Mouse (Mus musculus) CH12.LX (cell line): Measurements from ENCODE around the gene Cdk17. TPM values are rescaled to one million over a fixed set of nuclear protein-coding genes. Genes with fewer than 3 reads are reported as not detected.

Experiments used
- DNase-seq: peaks from one replicate; pipeline ENCODE4 v3.0.0-alpha.2; 2013; ENCODE audit errors: extremely low read depth
- H3K27ac ChIP-seq: 2 replicates; pipeline ENCODE4 v1.5.1; 2012; ENCODE audit warnings: low read depth, mild to moderate bottlenecking, control low read depth, moderate library complexity; ENCODE audit not compliant: insufficient read depth
- H3K27me3 ChIP-seq: replicated peaks from 2 replicates; pipeline ENCODE3; 2012; ENCODE audit warnings: inconsistent platforms
- H3K36me3 ChIP-seq, 2 experiments: replicated peaks in 1 of 2; 2 replicates each; pipeline versions ENCODE3 to v1.6.1; 2012; ENCODE audit warnings: inconsistent platforms in 1 of 2, low read length in 1 of 2, mild to moderate bottlenecking in 1 of 2, mixed read lengths in 1 of 2, moderate library complexity in 1 of 2; ENCODE audit not compliant: control insufficient read depth in 1 of 2, insufficient read depth in 1 of 2
- H3K4me1 ChIP-seq, 2 experiments: 2 replicates each; pipeline ENCODE4 v1.6.1; 2012; ENCODE audit warnings: inconsistent platforms in 1 of 2, moderate library complexity in 1 of 2; ENCODE audit not compliant: insufficient read depth in 2 of 2, control insufficient read depth in 1 of 2
- H3K4me2 ChIP-seq: 2 replicates; pipeline ENCODE4 v1.6.1; 2012; ENCODE audit warnings: low read depth, mild to moderate bottlenecking, control low read depth; ENCODE audit not compliant: poor library complexity, insufficient read depth, severe bottlenecking
- H3K4me3 ChIP-seq, 3 experiments: fragments of 150-350 bp in 1 of 3; sonication (generic) in 1 of 3; replicated peaks in 1 of 3; 2 replicates each; pipeline versions ENCODE3 to v1.5.1; 2011 to 2012; ENCODE audit warnings: low read depth in 2 of 3, low read length in 2 of 3, mild to moderate bottlenecking in 2 of 3, moderate library complexity in 2 of 3, control low read depth in 1 of 3, improper control_type of control experiment in 1 of 3, inconsistent platforms in 1 of 3, mixed read lengths in 1 of 3; ENCODE audit not compliant: poor library complexity in 1 of 3
- H3K79me2 ChIP-seq: replicated peaks from 2 replicates; pipeline ENCODE4 v1.6.1; 2012; ENCODE audit warnings: mild to moderate bottlenecking, moderate library complexity; ENCODE audit not compliant: control insufficient read depth, poor library complexity, insufficient read depth, severe bottlenecking; ENCODE audit errors: extremely low read depth
- H3K9ac ChIP-seq: 2 replicates; pipeline ENCODE4 v1.6.1; 2012; ENCODE audit warnings: low read depth, mild to moderate bottlenecking, control low read depth, moderate library complexity; ENCODE audit not compliant: insufficient read depth
- H3K9me3 ChIP-seq: replicated peaks from 2 replicates; pipeline ENCODE3; 2012; ENCODE audit warnings: low read length, inconsistent platforms, mixed read lengths
- CHD1 ChIP-seq: IDR thresholded peaks from 2 replicates; pipeline ENCODE4 v1.6.1; 2012; ENCODE audit warnings: low read depth, low read length, improper control_type of control experiment, inconsistent platforms
- CHD2 ChIP-seq: IDR thresholded peaks from 2 replicates; pipeline ENCODE4 v1.6.1; 2011; ENCODE audit warnings: low read length, improper control_type of control experiment
- E2F4 ChIP-seq: IDR thresholded peaks from 2 replicates; pipeline ENCODE4 v1.6.1; 2011; ENCODE audit warnings: low read depth, low read length, improper control_type of control experiment; ENCODE audit not compliant: insufficient replicate concordance
- EP300 ChIP-seq: IDR thresholded peaks from 2 replicates; pipeline ENCODE4 v1.6.1; 2011; ENCODE audit warnings: low read length, improper control_type of control experiment
- ETS1 ChIP-seq: conservative IDR thresholded peaks from 2 replicates; pipeline ENCODE4 v1.6.1; 2012; ENCODE audit warnings: low read depth, mild to moderate bottlenecking, inconsistent platforms, low read length, improper control_type of control experiment, moderate library complexity
- GABPA ChIP-seq: IDR thresholded peaks from 2 replicates; pipeline ENCODE4 v1.6.1; 2012; ENCODE audit warnings: low read depth, low read length, improper control_type of control experiment, inconsistent platforms; ENCODE audit not compliant: insufficient replicate concordance
- HCFC1 ChIP-seq: IDR thresholded peaks from 2 replicates; pipeline ENCODE4 v1.6.1; 2012; ENCODE audit warnings: low read depth, mild to moderate bottlenecking, inconsistent platforms, low read length, improper control_type of control experiment
- JUN ChIP-seq: IDR thresholded peaks from 2 replicates; pipeline ENCODE4 v1.6.1; 2011; ENCODE audit warnings: low read depth, mild to moderate bottlenecking, low read length, improper control_type of control experiment, moderate library complexity; ENCODE audit not compliant: insufficient read depth
- KAT2A ChIP-seq: IDR thresholded peaks from 2 replicates; pipeline ENCODE4 v1.6.1; 2012; ENCODE audit warnings: low read length, improper control_type of control experiment, inconsistent platforms; ENCODE audit not compliant: insufficient replicate concordance
- MAFK ChIP-seq: IDR thresholded peaks from 2 replicates; pipeline ENCODE4 v1.6.1; 2011; ENCODE audit warnings: low read length, improper control_type of control experiment; ENCODE audit not compliant: insufficient replicate concordance
- MAX ChIP-seq: IDR thresholded peaks from 2 replicates; pipeline ENCODE4 v1.6.1; 2011; ENCODE audit warnings: low read length, improper control_type of control experiment
- MAZ ChIP-seq: IDR thresholded peaks from 2 replicates; pipeline ENCODE4 v1.6.1; 2012; ENCODE audit warnings: low read depth, mild to moderate bottlenecking, inconsistent platforms, low read length, improper control_type of control experiment, moderate library complexity
- MXI1 ChIP-seq: IDR thresholded peaks from 2 replicates; pipeline ENCODE4 v1.6.1; 2011; ENCODE audit warnings: mild to moderate bottlenecking, low read depth, low read length, improper control_type of control experiment
- MYC ChIP-seq: IDR thresholded peaks from 2 replicates; pipeline ENCODE4 v1.6.1; 2011; ENCODE audit warnings: low read depth, mild to moderate bottlenecking, improper control_type of control experiment, low read length
- NELFE ChIP-seq: IDR thresholded peaks from 2 replicates; pipeline ENCODE4 v1.6.1; 2011; ENCODE audit warnings: low read depth, low read length, improper control_type of control experiment
- POLR2A ChIP-seq: IDR thresholded peaks from 2 replicates; pipeline ENCODE4 v1.6.1; 2011; ENCODE audit warnings: low read depth, mild to moderate bottlenecking, improper control_type of control experiment, low read length
- RCOR1 ChIP-seq: conservative IDR thresholded peaks from 2 replicates; pipeline ENCODE4 v1.6.1; 2012; ENCODE audit warnings: low read depth, mild to moderate bottlenecking, inconsistent platforms, low read length, improper control_type of control experiment
- SIN3A ChIP-seq: IDR thresholded peaks from 2 replicates; pipeline ENCODE4 v1.6.1; 2012; ENCODE audit warnings: low read length, improper control_type of control experiment, inconsistent platforms
- SMC3 ChIP-seq: IDR thresholded peaks from 2 replicates; pipeline ENCODE4 v1.6.1; 2011; ENCODE audit warnings: low read depth, low read length, improper control_type of control experiment
- TBP ChIP-seq: conservative IDR thresholded peaks from 2 replicates; pipeline ENCODE4 v1.6.1; 2011; ENCODE audit warnings: low read depth, low read length, improper control_type of control experiment
- TCF12 ChIP-seq: IDR thresholded peaks from 2 replicates; pipeline ENCODE4 v1.6.1; 2014; ENCODE audit warnings: low read depth, mild to moderate bottlenecking, inconsistent platforms, low read length, improper control_type of control experiment
- USF1 ChIP-seq: IDR thresholded peaks from 2 replicates; pipeline ENCODE4 v1.6.1; 2014; ENCODE audit warnings: low read depth, mild to moderate bottlenecking, inconsistent platforms, low read length, improper control_type of control experiment
- USF2 ChIP-seq: conservative IDR thresholded peaks from 2 replicates; pipeline ENCODE4 v1.6.1; 2011; ENCODE audit warnings: low read depth, low read length, improper control_type of control experiment
- ZC3H11A ChIP-seq: IDR thresholded peaks from 2 replicates; pipeline ENCODE4 v1.6.1; 2012; ENCODE audit warnings: low read depth, mild to moderate bottlenecking, inconsistent platforms, low read length, improper control_type of control experiment
- ZMIZ1 ChIP-seq: IDR thresholded peaks from 2 replicates; pipeline ENCODE4 v1.6.1; 2012; ENCODE audit warnings: low read depth, mild to moderate bottlenecking, inconsistent platforms, low read length, improper control_type of control experiment
- ZNF384 ChIP-seq: IDR thresholded peaks from 2 replicates; pipeline ENCODE4 v1.6.1; 2012; ENCODE audit warnings: low read depth, low read length, improper control_type of control experiment, inconsistent platforms
- dilution Hi-C: fragments of 300-500 bp; cut with MboI; formaldehyde crosslinking; loops from 2 replicates; pipeline ENCODE4 v1.14.3; 2020; ENCODE audit warnings: low sequenced_read_pairs; ENCODE audit not compliant: extremely low pct_unique_long_range_greater_than_20kb, extremely low pct_ligation_motif_present
- in situ Hi-C: fragments of 300-500 bp; cut with MboI; formaldehyde crosslinking; loops from 3 replicates; pipeline ENCODE4 v1.14.3; 2019; ENCODE audit warnings: low sequenced_read_pairs, low pct_ligation_motif_present, low pct_unique_long_range_greater_than_20kb, mixed read lengths
- polyA plus RNA-seq: library from polyadenylated mRNA; unstranded; fragments of >175 nt; gene quantifications from 2 replicates; pipeline ENCODE4 v1.2.1, GENCODE M21; 2012; ENCODE audit warnings: low read depth; ENCODE audit not compliant: insufficient read length
- total RNA-seq, 2 experiments: library from RNA; depleted of rRNA; stranded (reverse); fragments of 300-350 nt in 1 of 2; fragments of >200 nt in 1 of 2; gene quantifications; 2 replicates each; pipeline ENCODE4 v1.2.3; 2012 to 2014

Cdk17 gene
- total and polyA plus RNA-seq, 3 experiments, result 23.4 to 51.3 (median 28.5) TPM

DNA sequence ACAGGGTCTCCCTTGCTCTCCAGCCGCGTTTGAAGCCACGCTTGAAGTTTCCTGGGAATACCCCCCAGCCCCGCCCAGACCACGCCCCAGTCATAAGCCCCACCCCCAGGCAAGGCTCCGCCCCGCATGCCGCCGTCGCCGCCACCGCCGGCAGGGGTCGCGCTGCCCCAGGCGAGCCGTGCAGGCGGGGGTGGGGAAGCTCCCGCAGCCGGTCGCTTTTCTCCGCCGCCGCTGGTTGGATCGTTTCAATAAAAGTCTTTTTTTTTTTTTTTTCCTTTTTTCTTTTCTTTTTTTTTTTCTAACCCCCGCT lies 223 bp upstream of the Cdk17 start (continued):
- TF ChIP-seq ZC3H11A, result no peak
- TF ChIP-seq ETS1, result no peak
- peak; percentile 75 for TF ChIP-seq MAZ
- TF ChIP-seq KAT2A, result no peak
- TF ChIP-seq HCFC1, result peak; percentile 54
- TF ChIP-seq E2F4, result no peak
- TF ChIP-seq MAFK, result no peak
- TF ChIP-seq MYC, result no peak
- no peak for TF ChIP-seq EP300
- TF ChIP-seq NELFE, result 0 out of 2 replicates have a peak, but pooled peaks have one; percentile 46
- TF ChIP-seq JUN, result no peak
- TF ChIP-seq SMC3, result peak; percentile 68
- TF ChIP-seq ZMIZ1, result no peak
- TF ChIP-seq POLR2A, result peak; percentile 72

DNA sequence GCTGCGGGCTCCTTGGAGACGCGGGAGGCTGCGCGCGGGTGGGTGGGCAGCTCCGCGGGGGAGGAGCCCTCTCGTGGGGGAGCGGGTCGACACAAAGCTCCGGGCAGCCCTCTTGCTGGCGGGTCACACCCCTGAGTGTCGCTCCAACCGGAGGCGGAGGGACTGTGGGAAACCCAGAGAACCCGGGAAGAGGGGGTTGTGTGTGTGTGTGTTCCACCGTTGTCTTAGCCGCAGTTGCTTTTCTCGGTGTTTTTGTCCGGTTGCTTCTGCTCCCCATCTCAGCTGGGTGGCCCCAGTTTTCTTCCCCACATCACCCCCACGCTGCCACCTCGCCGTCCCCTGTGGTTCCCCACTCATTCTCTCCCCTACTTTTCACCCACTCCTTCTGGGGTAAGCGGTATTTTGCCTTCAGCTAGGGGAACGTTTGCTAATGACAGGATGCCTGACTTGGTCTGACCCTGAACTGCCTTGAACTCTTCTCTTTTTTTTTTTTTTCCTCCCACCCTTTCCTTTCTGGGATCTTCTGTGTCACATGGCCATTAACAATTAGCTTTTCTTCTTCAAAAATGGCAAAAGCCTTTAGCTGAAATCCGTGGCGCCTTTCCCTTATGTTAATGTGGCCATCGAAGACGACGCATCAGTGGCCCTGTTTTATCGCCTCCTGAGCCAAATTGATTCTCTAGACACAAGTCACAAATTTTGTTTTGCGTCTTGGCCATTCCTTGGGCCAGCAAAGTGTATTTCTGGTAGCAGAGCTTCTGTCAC lies 1.0 kb downstream of the Cdk17 start:
- dilution Hi-C loops, result no loop called here
- peak overlapping the region; percentile 85 to 100 (median 98) for H3K4me3 ChIP-seq
- peak; percentile 37 for DNase-seq
- peaks cover 2 to 37% of the 10 kb centered on the region in 2 experiments; a peak in 3 of 4 replicates for H3K4me1 ChIP-seq
- peak overlapping the region; percentile 96 for H3K9ac ChIP-seq
- H3K9me3 ChIP-seq, result no peaks in the 10 kb centered on the region
- H3K27ac ChIP-seq, result peak overlapping the region; percentile 96
- H3K27me3 ChIP-seq, result no peaks in the 10 kb centered on the region
- peaks cover 48% of the 10 kb centered on the region for H3K79me2 ChIP-seq
- H3K4me2 ChIP-seq, result peak overlapping the region; percentile 94
- in situ Hi-C loops, result loop anchor here (10.0 to 25.0 kb wide), 4 partner anchors 87 to 263 kb away; no protein-coding TSS in a partner anchor
- TF ChIP-seq ZNF384, result peak; percentile 79
- TF ChIP-seq CHD2, result no peak
- TF ChIP-seq MXI1, result peak; percentile 51
- TF ChIP-seq MYC, result 0 out of 2 replicates have a peak, but pooled peaks have one; percentile 28
- no peak for TF ChIP-seq ZC3H11A
- no peak for TF ChIP-seq TCF12
- peak; percentile 55 for TF ChIP-seq MAX
- 0 out of 2 replicates have a peak, but pooled peaks have one; percentile 4 for TF ChIP-seq USF2
- TF ChIP-seq RCOR1, result 0 out of 2 replicates have a peak, but pooled peaks have one; percentile 28
- TF ChIP-seq POLR2A, result no peak
- TF ChIP-seq CHD1, result 0 out of 2 replicates have a peak, but pooled peaks have one; percentile 38
- TF ChIP-seq SIN3A, result peak; percentile 63
- no peak for TF ChIP-seq GABPA
- 0 out of 2 replicates have a peak, but pooled peaks have one; percentile 23 for TF ChIP-seq USF1
- no peak for TF ChIP-seq TBP
- no peaks in the 10 kb centered on the region for H3K36me3 ChIP-seq
